Mouse (Mus musculus): Measurements from ENCODE around the gene Unc5b. TPM values are rescaled to one million over a fixed set of nuclear protein-coding genes. Genes with fewer than 3 reads are reported as not detected.

Gene Unc5b
- polyA plus RNA-seq, 1 experiment: 1.1 TPM

GRCm38 (mm10) chr10:60832664-60833173 lies 1.3 kb upstream of the Unc5b start:
- WGBS: 75% methylated on average over 12 of the region's 12 CpGs

GRCm38 (mm10) chr10:60830556-60831350 lies 628 bp downstream of the Unc5b start:
- Histone ChIP-seq H3K27ac (ENCODE audit: control insufficient read depth, insufficient read depth, low read depth, low read length, poor library complexity) (no peak overlapping the region; the same call in 1 of the 2 replicates), H3K4me3 (replicated peaks; ENCODE audit: control insufficient read depth, low read depth, low read length) (no peak overlapping the region), H3K4me1 (ENCODE audit: control insufficient read depth, insufficient read depth, low read length) (no peaks in the 10 kb centered on the region)
- WGBS: under 1% methylated on average over 78 of the region's 78 CpGs
- TF ChIP-seq CTCF (IDR thresholded peaks at IDR 0.05; ENCODE audit: control insufficient read depth, insufficient read depth, low read length): no peak
- no peak for TF ChIP-seq POLR2A (IDR thresholded peaks at IDR 0.05; ENCODE audit: borderline replicate concordance, control insufficient read depth, low read depth, low read length)

More at GRCm38 (mm10) chr10:60832664-60833173, 1.3 kb upstream of the Unc5b start:
- Histone ChIP-seq H3K4me1 (ENCODE audit: control insufficient read depth, insufficient read depth, low read length) (no peaks in the 10 kb centered on the region), H3K27ac (ENCODE audit: control insufficient read depth, insufficient read depth, low read depth, low read length, poor library complexity) (no peak overlapping the region), H3K4me3 (replicated peaks; ENCODE audit: control insufficient read depth, low read depth, low read length) (no peak overlapping the region)
- TF ChIP-seq POLR2A (IDR thresholded peaks at IDR 0.05; ENCODE audit: borderline replicate concordance, control insufficient read depth, low read depth, low read length): no peak
- no peak for TF ChIP-seq CTCF (IDR thresholded peaks at IDR 0.05; ENCODE audit: control insufficient read depth, insufficient read depth, low read length)

DNA sequence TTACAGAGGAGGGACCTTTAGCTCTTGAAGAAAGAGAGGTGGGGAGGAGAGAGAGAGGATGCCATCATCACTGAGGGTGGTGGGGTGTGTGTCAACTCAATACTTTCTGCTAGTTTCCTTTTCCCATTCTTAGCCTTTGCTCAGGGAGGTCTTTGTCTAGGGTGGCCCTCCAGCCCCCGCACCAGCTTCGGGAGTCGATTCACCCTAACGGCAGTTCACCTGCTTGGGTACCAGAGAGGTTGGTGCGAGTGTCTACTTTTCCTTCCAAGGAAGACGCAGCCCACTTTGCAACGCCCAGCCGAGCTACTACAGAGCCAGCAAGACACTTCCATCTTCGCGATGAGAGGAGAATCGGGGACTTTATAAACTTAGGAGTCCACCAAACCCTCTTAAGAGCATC lies 1.4 kb downstream of the Unc5b start:
- no peak overlapping the region for H3K4me3 ChIP-seq (replicated peaks; ENCODE audit: control insufficient read depth, low read depth, low read length)
- H3K27ac ChIP-seq (ENCODE audit: control insufficient read depth, insufficient read depth, low read depth, low read length, poor library complexity): no peak overlapping the region
- H3K4me1 ChIP-seq (ENCODE audit: control insufficient read depth, insufficient read depth, low read length): no peaks in the 10 kb centered on the region
- TF ChIP-seq POLR2A (IDR thresholded peaks at IDR 0.05; ENCODE audit: borderline replicate concordance, control insufficient read depth, low read depth, low read length): no peak
- no peak for TF ChIP-seq CTCF (IDR thresholded peaks at IDR 0.05; ENCODE audit: control insufficient read depth, insufficient read depth, low read length)
- WGBS: 2% methylated on average over 11 of the region's 11 CpGs

DNA sequence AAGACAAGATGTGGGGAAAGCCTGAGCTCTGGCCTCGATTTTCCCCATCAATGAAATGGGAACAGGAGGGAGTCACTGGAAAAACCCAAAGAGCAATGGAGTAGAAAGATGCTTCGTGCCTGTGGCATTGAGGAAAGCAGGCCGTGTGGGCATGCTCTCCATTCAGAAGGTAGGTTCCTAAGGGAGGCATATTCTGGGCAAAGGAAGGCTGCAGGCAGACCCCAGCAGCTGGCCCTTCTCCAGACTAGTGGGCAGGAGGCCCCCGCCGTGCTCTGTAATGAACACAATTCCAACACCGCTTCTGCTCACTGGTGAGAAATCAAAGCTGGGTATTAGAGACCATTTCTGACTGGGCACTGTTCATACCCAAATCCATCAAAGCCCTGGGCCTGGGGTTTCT lies 2.3 kb downstream of the Unc5b start:
- no peak for TF ChIP-seq POLR2A (IDR thresholded peaks at IDR 0.05; ENCODE audit: borderline replicate concordance, control insufficient read depth, low read depth, low read length)
- no peak for TF ChIP-seq CTCF (IDR thresholded peaks at IDR 0.05; ENCODE audit: control insufficient read depth, insufficient read depth, low read length)
- Histone ChIP-seq H3K27ac (ENCODE audit: control insufficient read depth, insufficient read depth, low read depth, low read length, poor library complexity) (no peak overlapping the region), H3K4me3 (replicated peaks; ENCODE audit: control insufficient read depth, low read depth, low read length) (no peak overlapping the region), H3K4me1 (ENCODE audit: control insufficient read depth, insufficient read depth, low read length) (no peaks in the 10 kb centered on the region)
- 55% methylated on average over 6 of the region's 6 CpGs for WGBS

- TF ChIP-seq POLR2A (IDR thresholded peaks at IDR 0.05; ENCODE audit: borderline replicate concordance, control insufficient read depth, low read depth, low read length): no peak
- TF ChIP-seq CTCF (IDR thresholded peaks at IDR 0.05; ENCODE audit: control insufficient read depth, insufficient read depth, low read length): no peak
- H3K4me3 ChIP-seq (replicated peaks; ENCODE audit: control insufficient read depth, low read depth, low read length): no peak overlapping the region
- no peaks in the 10 kb centered on the region for H3K4me1 ChIP-seq (ENCODE audit: control insufficient read depth, insufficient read depth, low read length)
- H3K27ac ChIP-seq (ENCODE audit: control insufficient read depth, insufficient read depth, low read depth, low read length, poor library complexity): no peak overlapping the region
- WGBS: 47% methylated on average over 17 of the region's 17 CpGs
Observed at GRCm38 (mm10) chr10:60827901-60828670, 3.3 kb downstream of the Unc5b start.

DNA sequence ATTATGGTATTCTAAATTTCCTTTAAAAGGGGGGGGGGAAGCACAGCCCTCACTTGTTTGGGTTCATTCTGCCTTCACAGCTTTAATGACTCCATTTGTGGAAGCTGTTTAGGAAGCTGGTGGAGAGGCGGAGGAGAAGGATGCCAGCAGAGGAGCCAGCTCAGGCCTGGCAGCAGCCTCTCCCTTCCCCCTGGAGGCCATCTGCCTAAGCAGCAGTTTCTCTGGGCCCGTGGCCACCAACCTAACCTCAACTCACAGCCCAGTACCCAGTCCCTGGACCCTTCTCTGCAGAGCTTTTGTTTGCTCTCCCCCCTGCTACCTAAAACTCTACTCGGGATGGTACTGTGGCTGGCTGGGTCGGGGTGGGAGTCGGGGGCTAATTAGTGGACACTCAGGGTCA lies 4.1 kb downstream of the Unc5b start:
- WGBS: 29% methylated on average over 5 of the region's 5 CpGs

GRCm38 (mm10) chr10:60826461-60827237 lies 4.7 kb downstream of the Unc5b start:
- H3K4me1 ChIP-seq (ENCODE audit: control insufficient read depth, insufficient read depth, low read length): no peaks in the 10 kb centered on the region
- TF ChIP-seq CTCF (IDR thresholded peaks at IDR 0.05; ENCODE audit: control insufficient read depth, insufficient read depth, low read length) (no peak), POLR2A (IDR thresholded peaks at IDR 0.05; ENCODE audit: borderline replicate concordance, control insufficient read depth, low read depth, low read length) (no peak)
- no peak overlapping the region for H3K27ac ChIP-seq (ENCODE audit: control insufficient read depth, insufficient read depth, low read depth, low read length, poor library complexity)
- no peak overlapping the region for H3K4me3 ChIP-seq (replicated peaks; ENCODE audit: control insufficient read depth, low read depth, low read length)
- WGBS: 6% methylated on average over 34 of the region's 34 CpGs

More for the DNA sequence above, 4.1 kb downstream of the Unc5b start:
- Histone ChIP-seq H3K27ac (ENCODE audit: control insufficient read depth, insufficient read depth, low read depth, low read length, poor library complexity) (no peak overlapping the region), H3K4me1 (ENCODE audit: control insufficient read depth, insufficient read depth, low read length) (no peaks in the 10 kb centered on the region), H3K4me3 (replicated peaks; ENCODE audit: control insufficient read depth, low read depth, low read length) (no peak overlapping the region)
- TF ChIP-seq POLR2A (IDR thresholded peaks at IDR 0.05; ENCODE audit: borderline replicate concordance, control insufficient read depth, low read depth, low read length): no peak
- TF ChIP-seq CTCF (IDR thresholded peaks at IDR 0.05; ENCODE audit: control insufficient read depth, insufficient read depth, low read length): no peak
